Mouse (Mus musculus) bone marrow macrophage, adult 2 months (primary cell): ENCODE measurements around the gene Ptger4.

Experiments used
- CTCF ChIP-seq: IDR thresholded peaks from 2 replicates; pipeline ENCODE4 v1.5.1; 2012; ENCODE audit warnings: low read depth, mild to moderate bottlenecking, low read length, moderate library complexity
- POLR2A ChIP-seq: IDR thresholded peaks from 2 replicates; pipeline ENCODE4 v1.6.1; 2012; ENCODE audit warnings: mild to moderate bottlenecking, low read depth, low read length, borderline replicate concordance

GRCm38 (mm10) chr15:5184668-5185330 is 59.2 kb downstream of the Ptger4 start:
- TF ChIP-seq POLR2A, result no peak
- TF ChIP-seq CTCF, result no peak
